Mouse (Mus musculus) ES-Bruce4 (cell line): Measurements from ENCODE around the gene Rnf5. TPM values are rescaled to one million over a fixed set of nuclear protein-coding genes. Genes with fewer than 3 reads are reported as not detected.

Source experiments
- H3K27ac ChIP-seq: 2 replicates; pipeline ENCODE4 v1.5.1; 2012; ENCODE audit warnings: low read length, inconsistent platforms; ENCODE audit not compliant: insufficient read depth
- H3K27me3 ChIP-seq: 2 replicates; pipeline ENCODE4 v1.6.1; 2012; ENCODE audit warnings: mild to moderate bottlenecking, low read length, inconsistent platforms; ENCODE audit not compliant: control insufficient read depth, poor library complexity, insufficient read depth, severe bottlenecking
- H3K36me3 ChIP-seq: 2 replicates; pipeline ENCODE4 v1.6.1; 2012; ENCODE audit warnings: inconsistent platforms, mild to moderate bottlenecking, low read length, moderate library complexity; ENCODE audit not compliant: control insufficient read depth, poor library complexity, insufficient read depth, severe bottlenecking
- H3K4me1 ChIP-seq: one replicate; pipeline ENCODE4 v1.8.1; 2011; ENCODE audit warnings: low read length; ENCODE audit not compliant: control insufficient read depth, insufficient read depth
- H3K4me3 ChIP-seq: 2 replicates; pipeline ENCODE4 v1.5.1; 2011; ENCODE audit warnings: low read depth, mild to moderate bottlenecking, low read length
- H3K9ac ChIP-seq: 2 replicates; pipeline ENCODE4 v1.6.1; 2012; ENCODE audit warnings: low read depth, mild to moderate bottlenecking, inconsistent platforms; ENCODE audit not compliant: poor library complexity, severe bottlenecking
- H3K9me3 ChIP-seq: replicated peaks from 2 replicates; pipeline ENCODE4 v1.6.1; 2012; ENCODE audit warnings: mild to moderate bottlenecking, low read length, inconsistent platforms; ENCODE audit not compliant: control insufficient read depth, poor library complexity, insufficient read depth, severe bottlenecking
- CTCF ChIP-seq: IDR thresholded peaks from one replicate; pipeline ENCODE4 v1.8.1; 2011; ENCODE audit warnings: low read depth, low read length
- EP300 ChIP-seq: IDR thresholded peaks from 2 replicates; pipeline ENCODE4 v1.6.1; 2011; ENCODE audit warnings: low read depth, low read length; ENCODE audit not compliant: insufficient read depth
- POLR2A ChIP-seq: IDR thresholded peaks from one replicate; pipeline ENCODE4 v1.8.1; 2011; ENCODE audit warnings: low read length; ENCODE audit not compliant: insufficient read depth
- polyA plus RNA-seq: library from polyadenylated mRNA; stranded (reverse); fragments of >200 nt; gene quantifications from 2 replicates; pipeline ENCODE4 v1.2.4, GENCODE M21; 2011; ENCODE audit warnings: low read depth; ENCODE audit not compliant: missing spikeins, insufficient read depth, insufficient read length

Rnf5 gene
- polyA plus RNA-seq, 1 experiment = 75.9 TPM

GRCm38 (mm10) chr17:34644608-34645007, 41.1 kb upstream of the Rnf5 start, which contains the start of gene Fkbpl:
TSS of gene Fkbpl (plus strand) at chr17:34644764.
- Histone ChIP-seq H3K9ac (peak within 1 kb of the TSS; percentile 49), H3K36me3 (peaks cover 4% of the 10 kb centered on the region; the same call in 1 of the 2 replicates), H3K27ac (no peak within 1 kb of the TSS; the same call in 1 of the 2 replicates), H3K4me1 (no peaks in the 10 kb centered on the region), H3K27me3 (no peaks in the 10 kb centered on the region), H3K9me3 (no peaks in the 10 kb centered on the region), H3K4me3 (peak within 1 kb of the TSS; percentile 98)
- TF ChIP-seq CTCF (no peak), POLR2A (no peak), EP300 (no peak)

- Histone ChIP-seq H3K9me3 (no peaks in the 10 kb centered on the region), H3K27ac (no peak overlapping the region), H3K36me3 (no peaks in the 10 kb centered on the region), H3K4me3 (no peak overlapping the region), H3K9ac (no peak overlapping the region), H3K4me1 (no peaks in the 10 kb centered on the region), H3K27me3 (no peaks in the 10 kb centered on the region)
- TF ChIP-seq POLR2A (no peak), CTCF (no peak), EP300 (no peak)
These were observed 40.5 kb upstream of the Rnf5 start for GRCm38 (mm10) chr17:34643944-34644343.

GRCm38 (mm10) chr17:34643379-34643778, 39.9 kb upstream of the Rnf5 start:
- no peak overlapping the region for H3K9ac ChIP-seq
- H3K9me3 ChIP-seq = no peaks in the 10 kb centered on the region
- H3K4me1 ChIP-seq = no peaks in the 10 kb centered on the region
- H3K27ac ChIP-seq = no peak overlapping the region
- H3K36me3 ChIP-seq = no peaks in the 10 kb centered on the region
- H3K27me3 ChIP-seq = no peaks in the 10 kb centered on the region
- no peak overlapping the region for H3K4me3 ChIP-seq
- TF ChIP-seq CTCF (no peak), POLR2A (no peak), EP300 (no peak)

GRCm38 (mm10) chr17:34641945-34642344, 38.5 kb upstream of the Rnf5 start:
- TF ChIP-seq EP300 (no peak), CTCF (no peak), POLR2A (no peak)
- Histone ChIP-seq H3K36me3 (no peaks in the 10 kb centered on the region), H3K9ac (no peak overlapping the region), H3K4me1 (no peaks in the 10 kb centered on the region), H3K9me3 (no peaks in the 10 kb centered on the region), H3K4me3 (no peak overlapping the region), H3K27me3 (no peaks in the 10 kb centered on the region), H3K27ac (no peak overlapping the region)

GRCm38 (mm10) chr17:34640778-34641601, 37.5 kb upstream of the Rnf5 start:
- Histone ChIP-seq H3K4me3 (no peak overlapping the region), H3K27me3 (no peaks in the 10 kb centered on the region), H3K9ac (no peak overlapping the region), H3K36me3 (no peaks in the 10 kb centered on the region), H3K9me3 (no peaks in the 10 kb centered on the region), H3K27ac (no peak overlapping the region), H3K4me1 (no peaks in the 10 kb centered on the region)
- TF ChIP-seq POLR2A (no peak), EP300 (no peak), CTCF (no peak)
